Mouse (Mus musculus): Measurements from ENCODE around the gene Nck2.

Gene Nck2

DNA sequence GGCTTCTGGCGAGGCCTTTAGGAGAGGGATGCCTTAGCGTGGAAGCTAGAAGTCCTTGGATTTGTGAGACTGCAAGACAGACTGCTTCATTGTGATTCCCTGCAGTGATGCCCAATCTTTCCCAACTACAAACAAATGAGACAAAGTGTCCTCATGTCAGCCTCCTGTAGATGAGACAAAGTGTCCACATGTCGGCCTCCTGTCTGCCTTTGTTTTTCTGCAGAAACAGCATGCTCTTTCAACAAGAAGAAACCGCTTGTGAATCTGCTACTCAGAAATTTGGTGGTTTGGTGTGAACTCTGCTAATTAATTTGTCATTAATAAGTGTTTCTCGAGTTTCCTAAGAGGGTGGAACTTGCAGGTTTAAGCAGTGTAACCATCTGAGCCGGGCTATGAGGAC, 53.6 kb downstream of the Nck2 start:
- no peak for DNase-seq (ENCODE audit: extremely low spot score, low read depth, low spot score)

DNA sequence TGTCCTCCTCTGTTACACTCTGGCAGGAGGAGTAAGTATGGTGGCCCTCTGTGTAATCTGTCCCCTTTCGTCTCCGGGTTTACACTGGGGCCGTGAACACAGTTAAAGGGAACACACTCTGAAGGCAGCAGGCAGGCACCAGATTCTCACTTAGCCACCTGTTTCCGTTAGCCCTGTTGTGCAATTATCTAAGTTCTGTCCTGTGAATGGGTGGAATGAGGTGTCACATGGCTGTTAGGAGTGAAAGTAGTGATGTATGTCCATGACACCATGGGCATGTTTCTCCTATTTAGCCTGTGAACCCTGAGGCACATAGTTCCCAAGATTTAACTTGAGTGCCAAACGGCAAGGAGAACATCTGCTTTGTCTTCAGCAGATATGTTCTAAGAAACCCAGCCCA, 55.7 kb downstream of the Nck2 start:
- no peak for DNase-seq (ENCODE audit: extremely low spot score, low read depth, low spot score)

DNA sequence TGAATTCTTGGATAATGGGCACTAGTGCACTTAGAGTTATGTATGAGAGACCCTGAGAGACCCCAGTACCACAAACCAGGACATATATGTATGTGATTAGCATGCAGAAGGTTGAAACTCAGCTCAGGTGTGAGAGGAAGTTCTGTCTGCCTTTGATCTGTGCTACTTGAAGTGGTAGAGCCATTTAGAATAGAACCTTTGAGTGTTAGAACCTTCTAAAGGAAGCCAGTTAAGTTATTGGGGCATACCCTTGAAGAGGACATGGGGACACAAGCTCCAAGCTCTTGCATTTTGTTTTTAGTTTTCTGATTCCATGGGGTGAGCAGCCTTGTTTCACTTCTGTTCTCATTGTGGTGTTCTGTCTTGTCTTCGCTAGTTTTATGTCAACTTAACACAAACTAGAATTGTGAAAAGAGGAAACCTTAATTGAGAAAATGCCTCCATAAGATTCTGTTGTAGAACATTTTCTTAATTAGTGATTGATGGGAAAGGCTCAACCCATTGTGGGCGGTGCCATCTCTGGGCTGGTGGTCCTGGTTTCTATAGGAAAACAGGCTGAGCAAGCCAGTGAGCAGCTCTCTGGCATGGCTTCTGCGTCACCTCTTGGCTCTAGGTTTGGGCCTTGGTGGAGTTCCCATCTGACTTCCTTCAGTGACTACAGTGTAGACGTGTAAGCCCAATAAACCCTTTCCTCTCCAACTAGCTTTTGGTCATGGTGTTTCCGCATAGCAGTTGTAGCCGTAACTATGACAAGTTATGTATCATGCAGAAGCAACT, 57.0 kb downstream of the Nck2 start:
- DNase-seq (ENCODE audit: extremely low spot score, low read depth, low spot score), result no peak

DNA sequence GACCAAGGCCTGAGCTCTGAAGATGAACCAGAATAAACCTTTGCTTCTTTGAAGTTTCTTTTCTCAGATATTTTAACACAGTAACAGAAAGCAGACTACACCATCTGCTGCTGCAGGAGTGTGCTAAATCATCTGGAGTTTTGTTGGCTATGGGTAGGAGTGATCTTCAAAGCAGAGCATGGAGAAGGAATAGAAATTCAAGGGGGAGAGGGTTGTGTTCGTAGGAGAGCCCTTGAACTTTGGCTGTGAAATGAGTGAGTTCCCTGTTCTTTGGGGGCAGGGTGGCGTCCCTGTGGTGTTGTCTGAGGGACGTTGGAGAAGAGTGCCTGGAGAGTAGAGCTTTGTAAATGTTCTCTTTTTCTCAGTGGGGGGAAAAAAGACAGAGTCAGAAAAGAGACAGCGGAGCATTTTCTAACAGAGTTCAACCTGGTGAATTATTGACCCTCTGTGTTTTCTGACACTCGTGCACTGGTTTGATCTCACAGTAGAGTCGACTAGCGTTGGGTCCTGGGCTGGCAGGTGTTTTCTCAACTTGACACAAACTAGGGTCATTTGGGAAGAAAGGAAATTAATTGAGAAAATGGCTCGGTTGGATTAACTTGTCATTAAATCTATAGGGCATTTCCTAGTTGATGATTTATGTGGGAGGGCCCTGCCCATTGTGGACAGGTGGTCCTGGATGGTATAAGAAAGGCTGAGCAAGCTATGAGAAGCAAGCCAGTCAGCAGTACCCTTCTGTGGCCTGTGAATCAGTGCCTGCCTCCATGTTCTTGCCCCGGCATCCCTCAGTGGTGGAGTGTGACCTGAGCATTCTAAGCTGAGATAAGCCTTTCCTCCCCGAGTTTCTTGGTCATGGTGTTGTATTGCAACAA, 57.8 kb downstream of the Nck2 start:
- DNase-seq (ENCODE audit: extremely low spot score, low read depth, low spot score), result no peak

DNA sequence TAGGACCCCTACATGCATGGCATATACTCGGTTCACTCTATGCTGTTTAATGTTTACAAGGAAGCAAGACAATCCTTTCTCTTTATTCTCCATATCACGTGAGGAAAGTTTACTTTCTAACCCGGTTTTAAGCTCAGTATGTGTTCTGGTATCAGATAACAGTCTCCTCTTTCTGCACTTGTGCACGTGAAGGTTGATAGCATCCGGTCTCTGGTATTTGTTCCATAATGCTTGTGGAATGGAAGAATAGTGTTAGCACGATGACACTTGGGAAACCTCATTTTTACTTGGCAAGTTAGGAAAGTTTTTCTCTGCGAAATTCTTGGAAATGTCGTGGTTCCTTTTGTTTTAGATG, 58.4 kb downstream of the Nck2 start:
- no peak for DNase-seq (ENCODE audit: extremely low spot score, low read depth, low spot score)

DNA sequence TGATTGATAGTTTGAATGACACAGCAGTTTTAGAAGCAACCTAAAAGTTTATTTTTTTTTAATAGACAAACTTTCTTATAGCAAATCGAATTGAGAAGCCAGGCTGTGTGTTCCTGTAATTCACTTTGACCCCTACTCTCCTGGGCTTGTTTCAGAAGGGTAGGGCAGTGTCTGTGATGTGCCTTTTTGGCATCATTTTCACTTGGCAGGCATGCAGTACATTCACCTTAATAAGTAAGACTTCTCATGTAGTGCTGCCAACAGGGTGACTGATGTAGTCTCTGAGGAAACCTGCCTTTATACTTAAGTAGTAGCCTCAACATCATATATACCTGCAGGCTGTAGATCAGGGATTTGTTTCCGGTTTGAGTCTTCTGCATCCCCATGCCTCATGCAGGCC, 58.9 kb downstream of the Nck2 start:
- no peak for DNase-seq (ENCODE audit: extremely low spot score, low read depth, low spot score)

DNA sequence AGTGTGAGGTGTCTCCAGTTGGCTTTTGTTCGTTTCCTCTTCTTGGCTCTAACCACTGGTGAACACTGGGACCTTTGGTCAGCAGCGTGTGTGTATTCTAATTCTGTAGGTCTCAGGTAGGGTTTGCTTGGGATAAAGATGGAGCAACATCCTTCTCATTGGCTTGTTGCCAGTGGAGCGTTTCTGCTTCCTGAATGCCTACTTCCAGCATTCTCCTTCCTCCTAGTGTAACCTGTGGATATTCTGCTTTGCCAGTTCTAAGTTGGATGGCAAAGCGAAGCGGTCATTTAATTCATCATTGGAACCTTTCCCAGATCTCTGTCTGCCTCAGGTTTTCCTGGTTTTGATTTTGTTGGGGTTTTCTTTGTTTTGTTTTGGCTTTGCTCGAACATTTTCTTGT, 59.3 kb downstream of the Nck2 start:
- no peak for DNase-seq (ENCODE audit: extremely low spot score, low read depth, low spot score)

DNA sequence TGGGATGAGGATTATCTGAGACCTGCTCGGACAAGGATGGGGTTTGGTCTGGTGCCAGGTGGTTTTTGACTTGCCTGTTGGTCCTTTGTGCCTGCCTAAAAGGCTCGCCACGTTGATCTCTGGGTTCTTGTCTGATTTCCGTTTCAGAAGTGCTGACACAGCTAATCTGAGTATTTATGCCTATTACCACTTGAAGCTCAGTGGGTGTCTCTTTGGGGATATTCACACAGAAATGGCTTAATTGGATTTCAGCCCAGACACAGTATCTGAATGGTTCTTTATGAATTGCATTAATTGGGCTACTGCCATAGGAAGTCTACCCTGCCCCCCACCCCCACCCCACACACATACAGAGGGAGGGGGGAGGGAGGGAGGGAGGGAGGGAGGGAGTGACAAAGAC, 59.9 kb downstream of the Nck2 start:
- DNase-seq (ENCODE audit: extremely low spot score, low read depth, low spot score), result no peak

DNA sequence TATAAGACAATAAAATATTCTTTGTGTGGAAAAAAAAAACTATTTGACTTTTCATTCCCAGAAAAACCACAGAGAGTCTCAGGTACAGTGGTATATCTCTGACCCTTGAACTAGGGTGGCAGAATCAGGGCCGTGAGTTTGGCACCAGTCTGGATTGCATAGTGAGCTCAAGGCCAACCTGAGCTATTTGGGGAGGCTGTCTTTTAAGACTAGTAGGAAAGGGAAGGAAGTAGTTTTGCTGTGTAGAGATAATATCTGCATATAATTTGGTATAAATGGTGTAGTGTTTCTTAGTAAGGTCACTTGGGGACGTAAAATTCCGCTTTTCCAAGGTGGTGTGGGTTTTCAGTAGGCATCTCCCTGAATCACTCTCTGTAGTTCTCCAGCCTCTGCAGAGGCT, 62.3 kb downstream of the Nck2 start:
- no peak for DNase-seq (ENCODE audit: extremely low spot score, low read depth, low spot score)

DNA sequence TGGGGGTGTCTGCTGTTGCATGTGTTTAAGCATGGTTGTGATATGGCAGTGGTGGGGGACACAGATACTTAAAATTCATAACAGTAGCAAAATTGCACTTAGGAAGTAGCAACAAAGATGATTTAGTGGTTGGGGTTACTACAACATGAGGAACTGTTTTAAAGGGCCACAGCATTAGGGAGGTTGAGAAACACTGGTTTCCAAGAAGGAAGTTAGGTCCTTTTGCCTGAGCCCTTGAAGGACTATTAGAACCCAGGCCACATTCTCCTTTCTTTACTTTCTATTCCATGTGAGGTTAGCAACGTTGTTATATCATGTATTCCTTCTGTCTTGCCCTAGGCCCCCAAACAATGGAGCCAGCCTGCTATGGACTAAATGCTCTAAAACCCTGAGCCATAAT, 63.4 kb downstream of the Nck2 start:
- DNase-seq (ENCODE audit: extremely low spot score, low read depth, low spot score), result no peak

DNA sequence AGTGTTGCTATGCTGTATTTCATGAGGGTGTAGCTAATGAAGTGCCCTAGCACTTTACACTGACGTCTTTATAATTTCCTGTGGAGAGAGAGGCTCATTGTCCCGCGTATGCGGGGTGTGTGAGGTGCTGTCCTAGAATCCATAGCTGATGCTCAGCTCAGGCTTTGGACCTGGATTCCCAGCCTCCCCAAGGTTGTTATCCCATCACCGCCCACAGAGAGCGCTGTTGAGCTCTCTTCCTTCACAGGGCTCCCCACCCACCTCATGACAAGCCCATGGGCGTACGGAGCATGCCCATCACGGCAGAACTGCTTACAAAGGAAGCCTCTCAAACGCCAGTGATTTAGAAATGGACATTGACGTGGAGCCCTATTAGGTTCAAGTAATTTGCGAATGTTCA, 66.9 kb downstream of the Nck2 start:
- no peak for DNase-seq (ENCODE audit: extremely low spot score, low read depth, low spot score)

DNA sequence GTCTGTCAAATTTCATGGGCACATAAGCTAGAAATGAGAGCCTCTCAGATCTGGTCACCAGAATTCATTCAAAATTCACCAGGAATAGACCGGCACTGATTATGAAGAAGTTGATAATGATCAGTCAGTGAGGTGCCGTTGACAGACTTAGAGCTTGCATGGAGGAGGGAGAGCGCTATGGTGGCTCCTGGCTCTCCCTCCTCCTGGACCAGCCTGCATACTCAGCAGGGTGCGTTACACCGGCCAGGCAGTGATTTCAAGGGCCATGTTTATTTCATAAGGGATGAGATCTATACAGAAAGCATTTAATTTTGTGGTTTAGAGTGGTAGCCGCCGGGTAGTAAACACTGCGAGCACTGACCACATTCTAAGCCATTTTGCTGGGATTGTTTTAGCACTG, 67.3 kb downstream of the Nck2 start:
- no peak for DNase-seq (ENCODE audit: extremely low spot score, low read depth, low spot score)

DNA sequence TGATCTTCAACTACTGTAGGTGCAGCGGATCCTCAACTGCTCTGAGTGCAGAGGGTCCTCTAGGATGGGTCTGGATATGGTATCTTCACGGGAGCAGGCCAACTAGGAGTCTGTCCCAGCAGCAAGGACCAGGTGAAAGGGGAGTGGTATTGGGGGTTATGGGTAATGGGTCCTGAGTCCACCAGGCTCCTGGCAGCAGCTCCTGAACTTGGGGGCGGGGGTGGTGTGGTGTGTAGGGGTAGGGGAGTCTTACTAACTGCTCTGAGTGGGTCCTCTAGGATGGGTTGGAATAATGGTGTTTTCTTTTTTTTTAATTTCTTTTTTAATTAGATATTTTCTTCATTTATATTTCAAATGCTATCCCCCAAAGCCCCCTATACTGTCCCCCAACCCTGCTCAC, 73.0 kb downstream of the Nck2 start:
- no peak for DNase-seq (ENCODE audit: extremely low spot score, low read depth, low spot score)

DNA sequence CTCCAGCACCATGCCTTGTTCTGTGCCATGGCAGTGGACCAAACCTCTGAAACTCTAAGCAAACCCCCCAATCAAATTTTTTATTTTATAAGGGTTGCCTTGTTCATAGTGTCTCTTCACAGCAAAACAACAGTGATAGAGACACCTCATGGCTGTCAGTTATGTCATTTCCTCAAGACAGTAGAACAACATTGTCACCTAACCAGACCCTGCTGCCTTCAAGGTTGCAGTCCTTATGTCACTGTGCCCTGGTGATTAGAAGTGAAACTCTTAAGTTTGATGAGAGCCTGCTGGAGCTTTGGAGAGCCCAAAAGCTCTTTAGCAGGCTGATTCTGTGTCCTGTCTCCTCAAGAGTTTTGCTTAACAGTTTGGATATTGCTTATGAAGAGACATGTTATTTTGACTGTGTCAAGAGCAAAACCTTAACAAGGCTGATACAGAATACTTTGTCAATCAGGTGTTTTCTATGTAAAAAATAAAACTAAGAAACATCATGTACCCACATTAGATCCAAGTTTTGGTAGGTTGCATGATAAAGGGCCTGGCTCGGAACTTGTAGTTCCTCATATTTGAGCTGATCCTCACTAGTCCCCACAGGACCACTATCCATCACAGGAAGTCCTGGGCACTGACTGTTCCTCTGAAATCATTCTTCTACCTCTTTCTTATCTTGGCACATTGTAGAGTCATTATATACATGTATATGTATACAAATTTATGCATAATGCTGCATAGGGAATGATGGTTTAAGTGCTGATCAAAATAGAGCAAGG, 76.0 kb downstream of the Nck2 start:
- no peak for DNase-seq (ENCODE audit: extremely low spot score, low read depth, low spot score)

DNA sequence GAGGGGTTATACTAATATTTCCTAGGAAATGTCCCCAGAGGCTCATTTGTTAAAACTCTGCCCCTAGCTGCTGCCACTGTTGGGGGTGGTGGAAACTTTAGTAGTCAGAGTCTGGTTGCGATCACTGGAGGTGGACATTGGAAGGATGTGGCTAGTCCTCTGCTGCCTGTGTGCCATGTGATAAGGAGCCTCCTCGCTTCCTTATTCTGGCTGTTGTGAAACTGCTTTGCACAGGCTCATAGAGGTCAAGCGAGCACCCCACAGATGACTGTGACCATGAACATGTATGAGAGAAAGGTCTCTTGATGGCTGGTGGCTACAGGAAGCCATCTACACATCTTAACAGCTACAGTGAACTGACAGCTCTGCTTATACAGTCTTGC, 76.6 kb downstream of the Nck2 start:
- DNase-seq (ENCODE audit: extremely low spot score, low read depth, low spot score), result no peak

DNA sequence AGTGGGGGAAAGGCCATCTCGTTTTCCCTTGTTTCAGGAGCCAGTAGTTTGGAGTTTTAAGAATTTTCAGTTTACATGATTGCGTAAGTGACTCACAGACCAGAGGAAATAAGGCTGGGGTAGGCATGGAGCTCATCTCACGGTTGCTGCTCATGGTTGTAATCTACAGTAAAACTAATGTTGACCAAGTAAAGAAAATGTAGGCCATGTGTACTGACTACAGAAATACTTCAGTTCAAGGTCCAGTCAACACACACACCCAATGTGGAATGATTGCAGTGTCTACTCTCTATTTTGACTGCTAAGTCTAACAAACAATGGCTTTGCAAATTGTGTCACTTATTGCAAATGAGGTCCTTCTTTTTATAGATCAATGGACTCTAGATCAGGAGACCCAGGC, 77.1 kb downstream of the Nck2 start:
- no peak for DNase-seq (ENCODE audit: extremely low spot score, low read depth, low spot score)

DNA sequence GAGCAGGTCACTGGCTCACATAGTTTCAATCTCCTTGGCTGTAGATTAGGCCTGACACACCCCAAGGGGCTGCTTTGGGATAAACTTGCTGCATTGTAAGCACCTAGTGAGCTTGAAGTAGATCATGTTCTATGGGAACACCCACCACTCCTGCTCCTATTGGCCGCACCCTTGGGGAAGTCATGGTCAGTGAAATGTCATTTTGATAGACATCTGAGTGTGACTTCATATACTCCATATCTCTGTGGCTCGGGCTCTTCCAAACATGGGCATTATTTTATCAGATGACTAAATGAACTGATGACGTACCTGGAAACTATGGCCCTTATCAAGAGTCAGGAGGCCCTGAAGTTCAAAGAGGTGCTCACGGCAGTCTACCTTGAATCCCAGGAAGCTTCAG, 77.6 kb downstream of the Nck2 start:
- DNase-seq (ENCODE audit: extremely low spot score, low read depth, low spot score), result no peak

DNA sequence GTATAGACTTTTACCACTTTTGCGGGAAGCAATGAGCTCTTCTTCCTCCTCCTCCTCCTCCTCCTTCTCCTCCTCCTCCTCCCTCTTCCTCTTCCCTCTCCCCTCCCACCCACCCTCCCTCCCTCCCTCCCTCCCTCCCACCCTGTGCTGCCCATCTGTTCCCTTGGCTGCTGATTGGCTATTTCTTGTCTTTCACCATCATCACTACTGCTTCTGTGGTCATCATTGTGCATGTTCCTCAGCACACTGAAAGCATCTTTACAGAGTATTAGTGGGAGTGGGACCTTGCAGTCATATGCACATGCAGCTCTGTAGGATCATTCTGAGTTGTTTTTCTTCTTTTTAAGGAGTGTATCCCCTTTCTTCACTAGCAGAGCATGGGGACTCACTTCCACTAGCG, 78.6 kb downstream of the Nck2 start:
- DNase-seq (ENCODE audit: extremely low spot score, low read depth, low spot score), result no peak

DNA sequence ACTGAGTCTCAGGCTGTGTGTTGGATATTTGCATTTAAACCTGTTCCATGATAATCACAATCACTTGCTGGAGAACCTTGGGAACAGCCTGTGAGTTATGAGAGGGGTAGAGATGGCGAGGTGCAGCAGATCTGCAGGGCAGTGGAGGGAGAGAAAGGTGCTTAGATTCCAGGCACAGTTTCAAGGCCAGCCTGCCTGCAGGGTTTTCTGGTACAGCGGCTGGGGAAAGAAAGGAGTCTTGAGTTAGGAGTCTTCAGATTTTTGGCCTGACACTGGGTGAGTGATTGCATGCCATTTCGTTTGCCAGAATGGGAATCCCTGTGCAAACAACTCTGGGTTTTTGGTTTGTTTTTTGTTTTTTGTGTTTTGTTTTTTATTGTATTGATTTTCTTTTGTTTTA, 80.0 kb downstream of the Nck2 start:
- DNase-seq (ENCODE audit: extremely low spot score, low read depth, low spot score), result no peak

DNA sequence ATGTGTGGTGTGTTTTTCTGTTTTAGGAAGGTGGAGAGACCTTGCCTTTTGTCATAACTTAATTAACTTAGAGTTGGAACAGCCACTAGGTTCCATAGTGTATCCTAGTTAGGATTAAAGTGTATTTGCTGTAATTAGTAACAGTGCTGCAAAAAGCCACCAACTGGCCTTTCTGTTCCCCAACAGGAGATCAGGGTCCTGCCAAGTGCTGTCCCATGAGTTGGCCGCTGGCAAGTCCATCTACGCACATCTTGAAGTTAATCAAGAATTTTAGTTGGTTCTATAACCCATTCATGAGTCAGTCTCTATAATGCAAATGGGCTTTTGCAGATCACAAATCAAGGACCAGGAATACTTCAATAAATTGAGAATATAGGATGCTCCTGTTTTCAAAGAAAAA, 83.9 kb downstream of the Nck2 start:
- DNase-seq (ENCODE audit: extremely low spot score, low read depth, low spot score), result no peak

DNA sequence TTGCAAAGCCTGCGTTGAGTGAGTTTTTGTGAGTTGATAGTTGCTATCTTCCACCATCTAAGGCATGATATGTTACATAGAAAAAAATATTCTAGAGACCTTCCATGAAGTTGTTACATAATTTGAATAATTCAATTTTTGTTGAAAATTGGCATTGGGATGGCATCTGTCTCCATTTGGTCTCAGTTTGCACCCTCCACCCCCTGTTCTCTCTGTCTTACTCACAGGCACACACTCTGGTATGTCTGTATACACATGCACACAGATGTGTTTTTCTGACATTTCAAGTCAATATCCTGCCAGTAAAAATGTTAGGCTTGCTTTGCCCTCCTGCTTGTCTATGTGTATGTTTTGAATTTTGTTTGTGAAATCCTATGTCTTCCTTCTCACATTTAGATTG, 84.7 kb downstream of the Nck2 start:
- DNase-seq (ENCODE audit: extremely low spot score, low read depth, low spot score), result no peak
